Mouse (Mus musculus) intestine, postnatal 0 days (tissue): ENCODE data around the gene Prkaa1. TPM values are rescaled to one million over a fixed set of nuclear protein-coding genes. Genes with fewer than 3 reads are reported as not detected.

Source experiments
- ATAC-seq: fragments of 200-750 bp; cut with Nextera tagmentation; 2 replicates; pipeline ENCODE4 v1.8.0; 2017; ENCODE audit warnings: mild to moderate bottlenecking, moderate TSS enrichment, moderate library complexity
- H3K27ac ChIP-seq: fragments of 300-500 bp; sonication (generic); 2 replicates; pipeline ENCODE4 v1.5.1; 2014; ENCODE audit warnings: mild to moderate bottlenecking, low read depth, low read length, moderate library complexity
- H3K27me3 ChIP-seq: fragments of 300-500 bp; sonication (generic); replicated peaks from 2 replicates; pipeline ENCODE4 v1.6.1; 2014; ENCODE audit warnings: low read length, mixed read lengths; ENCODE audit not compliant: control insufficient read depth, insufficient read depth
- H3K36me3 ChIP-seq: fragments of 300-500 bp; sonication (generic); 2 replicates; pipeline ENCODE4 v1.6.1; 2014; ENCODE audit warnings: mild to moderate bottlenecking, moderate library complexity; ENCODE audit not compliant: control insufficient read depth, insufficient read depth
- H3K4me1 ChIP-seq: fragments of 300-500 bp; sonication (generic); replicated peaks from 2 replicates; pipeline ENCODE4 v1.6.1; 2014; ENCODE audit warnings: antibody characterized with exemption, low read length, mixed read lengths; ENCODE audit not compliant: control insufficient read depth, insufficient read depth
- H3K4me2 ChIP-seq: fragments of 300-500 bp; sonication (generic); replicated peaks from 2 replicates; pipeline ENCODE4 v1.6.1; 2014; ENCODE audit warnings: low read depth, mild to moderate bottlenecking, moderate library complexity
- H3K4me3 ChIP-seq: fragments of 300-500 bp; sonication (generic); 2 replicates; pipeline ENCODE4 v1.5.1; 2014; ENCODE audit warnings: low read depth, low read length
- H3K9ac ChIP-seq: fragments of 300-500 bp; sonication (generic); 2 replicates; pipeline ENCODE4 v1.6.1; 2014; ENCODE audit warnings: mild to moderate bottlenecking, low read depth, low read length
- H3K9me3 ChIP-seq: fragments of 300-500 bp; sonication (generic); 2 replicates; pipeline ENCODE4 v1.6.1; 2016; ENCODE audit warnings: mixed run types; ENCODE audit not compliant: control insufficient read depth
- CTCF ChIP-seq: sonication (generic); IDR thresholded peaks from 2 replicates; pipeline ENCODE4 v1.5.1; 2016; ENCODE audit warnings: low read depth, mild to moderate bottlenecking, control low read depth, antibody characterized with exemption, moderate library complexity
- WGBS: fragments of 180-500 bp; shearing (Covaris S2); extraction: QIAGEN DNeasy Blood & Tissue Kit; methylation state at CpG from one replicate; pipeline ENCODE4 v1.1.7; 2014; 5-methylcytosine and 5-hydroxymethylcytosine counted together
- polyA plus RNA-seq: library from polyadenylated mRNA; unstranded; fragments of >200 nt; fragmentation: Nextera tagmentation; extraction: Ambion mirVana; gene quantifications from 2 replicates; pipeline ENCODE4 v1.2.1, GENCODE M21; 2015

Gene Prkaa1
- polyA plus RNA-seq, 1 experiment from 2014 or later = 16.6 TPM

- H3K9ac ChIP-seq = no peak overlapping the region
- no peak overlapping the region for H3K4me3 ChIP-seq
- H3K27ac ChIP-seq = no peak overlapping the region
- H3K27me3 ChIP-seq = no peaks in the 10 kb centered on the region
- H3K4me2 ChIP-seq = no peak overlapping the region
- peaks cover 9% of the 10 kb centered on the region; the same call in 1 of the 2 replicates for H3K36me3 ChIP-seq
- H3K4me1 ChIP-seq = peaks cover 9% of the 10 kb centered on the region; the same call in 1 of the 2 replicates
- ATAC-seq = no peak
- 75% methylated on average over 4 of the region's 4 CpGs for WGBS
- TF ChIP-seq CTCF = no peak
- H3K9me3 ChIP-seq = no peaks in the 10 kb centered on the region
Measured at GRCm38 (mm10) chr15:5156355-5156754, 12.7 kb downstream of the Prkaa1 start.

GRCm38 (mm10) chr15:5157386-5157785 is 13.7 kb downstream of the Prkaa1 start:
- Histone ChIP-seq H3K4me1 (peaks cover 9% of the 10 kb centered on the region; the same call in 1 of the 2 replicates), H3K4me3 (no peak overlapping the region), H3K27me3 (no peaks in the 10 kb centered on the region), H3K36me3 (peaks cover 9% of the 10 kb centered on the region; the same call in 1 of the 2 replicates), H3K4me2 (no peak overlapping the region), H3K27ac (no peak overlapping the region), H3K9ac (no peak overlapping the region), H3K9me3 (no peaks in the 10 kb centered on the region)
- WGBS = 69% methylated on average over 1 of the region's 1 CpGs
- no peak for TF ChIP-seq CTCF
- ATAC-seq = no peak

GRCm38 (mm10) chr15:5158827-5159226 is 15.2 kb downstream of the Prkaa1 start:
- no peak overlapping the region for H3K9ac ChIP-seq
- ATAC-seq = 0 out of 2 replicates have a peak, but pooled peaks have one; percentile 25
- peaks cover 20% of the 10 kb centered on the region for H3K36me3 ChIP-seq
- 0 out of 2 replicates have a peak overlapping the region, but pooled peaks have one; percentile 4 for H3K27ac ChIP-seq
- 46% methylated on average over 6 of the region's 6 CpGs for WGBS
- peaks cover 9% of the 10 kb centered on the region; the same call in 1 of the 2 replicates for H3K4me1 ChIP-seq
- H3K4me2 ChIP-seq = no peak overlapping the region
- H3K4me3 ChIP-seq = no peak overlapping the region
- no peaks in the 10 kb centered on the region for H3K27me3 ChIP-seq
- no peaks in the 10 kb centered on the region for H3K9me3 ChIP-seq
- no peak for TF ChIP-seq CTCF

GRCm38 (mm10) chr15:5165121-5165773 is 21.6 kb downstream of the Prkaa1 start:
- 85% methylated on average over 12 of the region's 12 CpGs for WGBS
- no peak for TF ChIP-seq CTCF
- no peak overlapping the region for H3K4me3 ChIP-seq
- no peak overlapping the region for H3K9ac ChIP-seq
- H3K9me3 ChIP-seq = no peaks in the 10 kb centered on the region
- H3K4me2 ChIP-seq = no peak overlapping the region
- H3K27ac ChIP-seq = no peak overlapping the region
- H3K36me3 ChIP-seq = peaks cover 69% of the 10 kb centered on the region
- H3K27me3 ChIP-seq = no peaks in the 10 kb centered on the region
- ATAC-seq = no peak
- H3K4me1 ChIP-seq = no peaks in the 10 kb centered on the region

- Histone ChIP-seq H3K9me3 (no peaks in the 10 kb centered on the region), H3K4me3 (no peak overlapping the region), H3K27ac (no peak overlapping the region; the same call in 1 of the 2 replicates), H3K9ac (no peak overlapping the region), H3K4me2 (no peak overlapping the region), H3K4me1 (no peaks in the 10 kb centered on the region), H3K36me3 (peaks cover 69% of the 10 kb centered on the region), H3K27me3 (no peaks in the 10 kb centered on the region)
- no peak for TF ChIP-seq CTCF
- no peak for ATAC-seq
- WGBS = 89% methylated on average over 12 of the region's 12 CpGs
Measured at GRCm38 (mm10) chr15:5173217-5173820, 29.7 kb downstream of the Prkaa1 start.

- Histone ChIP-seq H3K4me1 (peaks cover 8% of the 10 kb centered on the region; the same call in 1 of the 2 replicates), H3K4me2 (peak overlapping the region; percentile 85), H3K4me3 (peak overlapping the region; percentile 88), H3K9me3 (no peaks in the 10 kb centered on the region), H3K9ac (peak overlapping the region; percentile 87), H3K27me3 (no peaks in the 10 kb centered on the region), H3K36me3 (no peaks in the 10 kb centered on the region), H3K27ac (peak overlapping the region; percentile 92)
- TF ChIP-seq CTCF = no peak
- ATAC-seq = peak; percentile 69
- 25% methylated on average over 10 of the region's 11 CpGs for WGBS
Measured at GRCm38 (mm10) chr15:5184668-5185330, 41.1 kb downstream of the Prkaa1 start.
